Mouse (Mus musculus): ENCODE data around the gene H1foo. TPM values are rescaled to one million over a fixed set of nuclear protein-coding genes. Genes with fewer than 3 reads are reported as not detected.

H1foo gene
- total and polyA plus RNA-seq, 2 experiments from 2014 or later, result 1.0 TPM; not detected in 1

DNA sequence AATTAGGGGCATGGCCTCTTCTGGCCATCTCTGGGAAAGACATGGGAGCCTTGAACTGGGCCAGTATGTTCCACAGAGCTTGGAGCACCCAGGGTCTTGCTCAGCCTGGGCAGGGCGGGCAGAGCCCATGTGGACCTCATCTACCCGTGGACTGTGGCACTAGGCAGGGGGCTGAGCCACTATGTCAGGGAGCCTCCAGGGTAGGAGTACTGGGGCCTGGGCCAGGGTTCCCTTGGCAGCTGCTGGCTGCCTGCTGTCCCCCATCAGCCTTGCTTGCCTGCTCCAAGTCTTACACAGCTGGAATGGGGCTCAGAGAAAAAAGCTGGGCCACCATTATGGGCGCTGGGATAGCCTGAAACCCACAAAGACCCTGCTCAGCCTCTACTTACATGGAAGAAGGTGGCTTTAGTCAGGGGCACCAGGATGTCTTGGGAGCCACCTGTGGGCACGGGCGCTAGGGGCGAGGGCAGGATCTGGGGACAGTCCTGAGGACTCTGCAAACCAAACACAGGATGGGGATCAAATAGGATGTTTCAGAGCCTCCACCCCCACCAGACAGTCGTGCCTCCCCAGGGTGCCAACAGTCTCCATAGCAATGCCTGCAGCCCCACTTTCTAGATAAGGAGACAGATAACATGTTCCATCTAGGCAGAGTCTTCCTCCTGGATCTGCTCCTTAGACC, 27.5 kb downstream of the H1foo start:
- ATAC-seq, result no peak

DNA sequence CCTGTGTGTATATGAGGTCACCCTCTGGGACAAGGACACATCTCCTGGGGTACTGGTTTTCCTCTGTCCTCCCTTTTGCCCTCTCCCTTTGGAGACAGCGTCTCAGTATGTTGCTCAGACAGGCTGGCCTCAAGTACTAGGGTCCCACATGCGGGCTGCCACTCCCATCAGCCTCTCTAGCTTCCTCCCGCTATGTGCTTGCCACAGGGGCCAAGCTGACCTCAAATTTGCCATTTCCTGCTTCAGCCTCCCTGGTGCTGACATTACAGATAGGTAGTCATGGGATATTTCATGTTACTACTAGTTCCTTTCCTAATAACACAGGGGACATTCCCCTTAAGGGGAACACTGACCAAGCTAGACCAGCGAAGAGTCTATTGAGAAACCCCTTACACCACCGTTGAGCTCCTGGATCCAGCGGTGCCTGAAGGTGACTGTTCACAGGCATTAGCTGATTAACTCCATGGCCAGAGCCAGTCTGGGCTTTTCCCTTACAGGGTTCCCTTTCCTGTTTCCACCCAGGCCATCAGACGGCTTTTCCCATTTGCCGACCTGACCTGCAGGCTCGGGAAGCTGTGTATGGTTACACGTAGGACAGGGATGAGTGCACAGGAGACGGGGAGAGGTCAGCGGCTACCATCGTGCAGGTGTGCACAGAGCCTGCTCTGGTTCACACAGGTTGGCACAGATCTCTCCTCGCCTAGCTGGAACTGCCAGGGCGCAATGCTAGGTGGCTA, 28.6 kb downstream of the H1foo start:
- Histone ChIP-seq H3K4me3 (ENCODE audit: low read length) (no peak overlapping the region), H3K9me3 (ENCODE audit: low read length) (no peaks in the 10 kb centered on the region), H3K4me2 (ENCODE audit: low read depth, low read length) (no peak overlapping the region), H3K27me3 (ENCODE audit: insufficient read depth, low read length) (no peaks in the 10 kb centered on the region), H3K36me3 (ENCODE audit: insufficient read depth, low read length) (no peaks in the 10 kb centered on the region), H3K4me1 (ENCODE audit: insufficient read depth, low read length) (peaks cover 18% of the 10 kb centered on the region), H3K27ac (no peak overlapping the region), H3K9ac (replicated peaks; ENCODE audit: low read length) (no peak overlapping the region)
- TF ChIP-seq CTCF (IDR thresholded peaks at IDR 0.05; ENCODE audit: low read depth), result no peak
- no peak for ATAC-seq
- no peak for DNase-seq (ENCODE audit: low spot score)
- 77% methylated on average over 15 of the region's 15 CpGs for WGBS

More for the DNA sequence above, 27.5 kb downstream of the H1foo start:
- DNase-seq (ENCODE audit: low spot score), result no peak
- Histone ChIP-seq H3K36me3 (ENCODE audit: insufficient read depth, low read length) (no peaks in the 10 kb centered on the region), H3K4me2 (ENCODE audit: low read depth, low read length) (no peak overlapping the region), H3K9me3 (ENCODE audit: low read length) (no peaks in the 10 kb centered on the region), H3K27me3 (ENCODE audit: insufficient read depth, low read length) (no peaks in the 10 kb centered on the region), H3K9ac (replicated peaks; ENCODE audit: low read length) (no peak overlapping the region), H3K27ac (no peak overlapping the region), H3K4me1 (ENCODE audit: insufficient read depth, low read length) (peaks cover 18% of the 10 kb centered on the region), H3K4me3 (ENCODE audit: low read length) (no peak overlapping the region)
- WGBS, result 68% methylated on average over 7 of the region's 7 CpGs
- no peak for TF ChIP-seq CTCF (IDR thresholded peaks at IDR 0.05; ENCODE audit: low read depth)

DNA sequence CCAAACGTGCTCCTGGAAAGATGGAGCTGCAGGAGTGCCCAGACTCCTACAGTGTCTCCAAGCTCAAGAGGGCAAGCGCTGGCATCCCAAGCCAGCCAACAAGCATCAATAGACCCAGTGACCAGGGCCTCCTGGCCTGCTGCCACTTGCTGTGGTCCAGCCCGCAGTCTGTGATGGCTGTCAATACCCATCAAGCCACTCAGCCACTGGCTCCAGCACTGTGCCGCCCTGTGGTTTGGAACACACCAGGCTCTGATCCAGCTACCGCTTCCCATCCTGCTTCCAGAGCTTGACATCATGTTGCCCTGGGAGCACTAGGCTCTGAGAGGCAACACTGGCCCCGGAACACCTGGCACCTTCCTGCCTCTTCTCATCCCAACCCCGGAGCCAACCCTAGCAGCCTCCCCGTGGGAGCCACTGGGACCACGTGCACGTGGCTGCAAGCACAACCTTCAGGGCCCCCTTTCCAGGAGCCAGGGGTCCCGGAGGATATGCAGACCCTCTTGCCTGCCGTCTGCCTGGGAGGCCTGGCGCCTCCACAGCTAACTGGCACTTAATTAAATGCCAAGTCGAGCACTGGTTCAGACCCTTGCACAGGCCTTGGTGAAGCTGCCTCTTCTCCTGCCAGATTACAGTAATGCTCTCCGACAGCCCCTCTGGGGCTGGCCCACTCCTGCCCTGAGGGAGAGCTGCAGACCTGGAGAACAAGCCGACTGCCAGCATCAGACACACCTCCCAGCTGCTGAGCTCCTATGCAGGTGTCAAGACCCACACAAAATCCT, 29.3 kb downstream of the H1foo start:
- peak overlapping the region; percentile 45; the same call in 1 of the 2 replicates for H3K27ac ChIP-seq
- no peaks in the 10 kb centered on the region for H3K27me3 ChIP-seq (ENCODE audit: insufficient read depth, low read length)
- no peak for TF ChIP-seq CTCF (IDR thresholded peaks at IDR 0.05; ENCODE audit: low read depth)
- no peak overlapping the region for H3K9ac ChIP-seq (replicated peaks; ENCODE audit: low read length)
- ATAC-seq, result peak; percentile 55
- DNase-seq (ENCODE audit: low spot score), result peak; percentile 61
- peaks cover 18% of the 10 kb centered on the region for H3K4me1 ChIP-seq (ENCODE audit: insufficient read depth, low read length)
- H3K4me2 ChIP-seq (ENCODE audit: low read depth, low read length), result no peak overlapping the region
- no peaks in the 10 kb centered on the region for H3K36me3 ChIP-seq (ENCODE audit: insufficient read depth, low read length)
- no peaks in the 10 kb centered on the region for H3K9me3 ChIP-seq (ENCODE audit: low read length)
- H3K4me3 ChIP-seq (ENCODE audit: low read length), result no peak overlapping the region
- 42% methylated on average over 16 of the region's 16 CpGs for WGBS

DNA sequence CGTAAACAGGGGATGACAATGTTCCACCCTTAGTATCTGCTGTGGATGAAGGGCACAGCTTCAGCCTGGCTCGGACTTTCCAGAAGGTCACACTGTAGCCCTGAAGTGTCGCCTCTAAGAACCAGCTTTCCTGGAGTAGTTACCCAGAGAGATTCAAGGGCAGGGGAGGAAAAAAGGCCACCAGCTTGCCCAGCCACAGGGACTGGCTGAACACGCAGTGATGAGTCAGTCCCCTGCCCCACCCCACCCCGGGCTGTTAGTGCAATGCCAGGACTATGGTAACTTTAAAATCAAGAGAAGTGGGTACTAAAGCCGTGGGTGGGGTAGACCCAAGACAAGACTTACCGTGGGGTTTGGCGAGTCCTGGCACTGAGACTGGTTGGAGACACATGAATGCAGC, 30.9 kb downstream of the H1foo start:
- Histone ChIP-seq H3K9ac (replicated peaks; ENCODE audit: low read length) (no peak overlapping the region), H3K4me1 (ENCODE audit: insufficient read depth, low read length) (peaks cover 18% of the 10 kb centered on the region), H3K9me3 (ENCODE audit: low read length) (no peaks in the 10 kb centered on the region), H3K4me3 (ENCODE audit: low read length) (no peak overlapping the region), H3K4me2 (ENCODE audit: low read depth, low read length) (no peak overlapping the region), H3K36me3 (ENCODE audit: insufficient read depth, low read length) (no peaks in the 10 kb centered on the region), H3K27me3 (ENCODE audit: insufficient read depth, low read length) (no peaks in the 10 kb centered on the region), H3K27ac (no peak overlapping the region)
- 86% methylated on average over 8 of the region's 8 CpGs for WGBS
- ATAC-seq (no peak), DNase-seq (ENCODE audit: low spot score) (no peak)
- no peak for TF ChIP-seq CTCF (IDR thresholded peaks at IDR 0.05; ENCODE audit: low read depth)

DNA sequence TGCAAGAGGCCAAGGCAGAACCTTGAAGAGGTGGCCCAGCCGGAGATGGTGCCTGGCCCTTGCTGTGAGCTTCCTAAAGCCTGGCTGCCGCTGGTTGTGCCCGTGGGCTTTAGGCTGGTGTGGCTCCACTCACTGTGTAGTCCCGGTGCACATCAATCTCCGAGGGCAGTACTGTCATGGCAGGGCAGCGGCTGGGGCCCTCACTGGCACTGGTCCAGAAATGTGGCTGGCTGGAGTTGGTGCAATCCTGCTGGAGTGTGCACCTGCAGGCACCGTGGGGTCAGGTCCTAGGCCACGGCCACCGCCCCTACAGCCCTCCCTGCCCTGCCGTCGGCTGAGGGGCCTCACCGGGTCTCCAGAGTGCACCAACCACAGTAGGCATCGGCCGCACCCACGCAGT, 33.1 kb downstream of the H1foo start:
- H3K4me3 ChIP-seq (ENCODE audit: low read length), result no peak overlapping the region
- WGBS, result 81% methylated on average over 15 of the region's 15 CpGs
- DNase-seq (ENCODE audit: low spot score), result no peak
- no peak overlapping the region for H3K4me2 ChIP-seq (ENCODE audit: low read depth, low read length)
- H3K9ac ChIP-seq (replicated peaks; ENCODE audit: low read length), result no peak overlapping the region
- no peaks in the 10 kb centered on the region for H3K27me3 ChIP-seq (ENCODE audit: insufficient read depth, low read length)
- H3K27ac ChIP-seq, result no peak overlapping the region
- H3K36me3 ChIP-seq (ENCODE audit: insufficient read depth, low read length), result no peaks in the 10 kb centered on the region
- TF ChIP-seq CTCF (IDR thresholded peaks at IDR 0.05; ENCODE audit: low read depth), result no peak
- H3K9me3 ChIP-seq (ENCODE audit: low read length), result no peaks in the 10 kb centered on the region
- peaks cover 7% of the 10 kb centered on the region; the same call in 1 of the 2 replicates for H3K4me1 ChIP-seq (ENCODE audit: insufficient read depth, low read length)
- ATAC-seq, result no peak

DNA sequence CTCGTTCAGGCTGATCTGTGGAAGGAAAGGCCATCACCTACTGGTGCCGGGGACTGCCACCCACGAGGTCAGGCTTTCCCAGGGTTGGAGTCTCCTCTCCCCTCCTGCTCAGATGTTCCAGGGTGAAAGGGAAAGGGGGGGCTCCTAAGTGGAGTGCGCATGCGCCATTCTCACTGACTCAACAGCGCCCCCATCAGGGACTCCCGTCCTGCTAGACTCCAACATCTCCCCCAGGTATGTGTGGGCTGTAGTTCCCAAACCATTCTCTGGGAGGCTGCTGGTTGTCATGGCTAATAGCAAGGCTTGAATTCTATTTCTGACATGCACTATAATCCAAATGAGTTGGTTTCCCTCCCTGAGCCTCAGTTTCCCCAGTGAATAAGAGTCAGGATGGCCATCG, 33.9 kb downstream of the H1foo start:
- Histone ChIP-seq H3K4me3 (ENCODE audit: low read length) (no peak overlapping the region), H3K27ac (no peak overlapping the region), H3K9me3 (ENCODE audit: low read length) (no peaks in the 10 kb centered on the region), H3K4me2 (ENCODE audit: low read depth, low read length) (no peak overlapping the region), H3K36me3 (ENCODE audit: insufficient read depth, low read length) (no peaks in the 10 kb centered on the region), H3K9ac (replicated peaks; ENCODE audit: low read length) (no peak overlapping the region), H3K4me1 (ENCODE audit: insufficient read depth, low read length) (peaks cover 7% of the 10 kb centered on the region; the same call in 1 of the 2 replicates), H3K27me3 (ENCODE audit: insufficient read depth, low read length) (no peaks in the 10 kb centered on the region)
- no peak for ATAC-seq
- TF ChIP-seq CTCF (IDR thresholded peaks at IDR 0.05; ENCODE audit: low read depth), result peak; percentile 34; the same call in 1 of the 2 replicates
- 71% methylated on average over 8 of the region's 8 CpGs for WGBS
- no peak for DNase-seq (ENCODE audit: low spot score)
